Mouse (Mus musculus) heart, embryonic 11.5 days (tissue): ENCODE measurements at regions not wholly inside any gene's neighbourhood (a gene's known extent, or its start where the extent isn't known, plus 50 kb on each side); places are given as distances from the start of the nearest gene placed in this dataset.

Experiments used
- ATAC-seq: fragments of 200-750 bp; cut with Nextera tagmentation; replicated peaks from 2 replicates; pipeline ENCODE4 v1.8.0; 2017; ENCODE audit warnings: moderate library complexity; ENCODE audit not compliant: insufficient number of reproducible peaks, low FRiP score, low TSS enrichment
- H3K27ac ChIP-seq: fragments of 300-500 bp; sonication (generic); 2 replicates; pipeline ENCODE4 v1.5.1; 2014; ENCODE audit warnings: mild to moderate bottlenecking, low read depth, low read length
- H3K27me3 ChIP-seq: fragments of 300-500 bp; sonication (generic); 2 replicates; pipeline ENCODE4 v1.6.1; 2014; ENCODE audit warnings: mild to moderate bottlenecking, low read length, mixed read lengths; ENCODE audit not compliant: control insufficient read depth, insufficient read depth
- H3K36me3 ChIP-seq: fragments of 300-500 bp; sonication (generic); 2 replicates; pipeline ENCODE4 v1.6.1; 2014; ENCODE audit warnings: mild to moderate bottlenecking, low read length, moderate library complexity, mixed read lengths; ENCODE audit not compliant: control insufficient read depth, insufficient read depth
- H3K4me1 ChIP-seq: fragments of 300-500 bp; sonication (generic); 2 replicates; pipeline ENCODE4 v1.6.1; 2014; ENCODE audit warnings: low read length; ENCODE audit not compliant: control insufficient read depth, insufficient read depth
- H3K4me2 ChIP-seq: fragments of 300-500 bp; sonication (generic); 2 replicates; pipeline ENCODE4 v1.6.1; 2014; ENCODE audit warnings: mild to moderate bottlenecking, moderate library complexity
- H3K4me3 ChIP-seq: fragments of 300-500 bp; sonication (generic); 2 replicates; pipeline ENCODE4 v1.5.1; 2014; ENCODE audit warnings: low read depth, low read length
- H3K9ac ChIP-seq: fragments of 300-500 bp; sonication (generic); 2 replicates; pipeline ENCODE4 v1.6.1; 2014; ENCODE audit warnings: mild to moderate bottlenecking, low read depth, low read length, moderate library complexity
- H3K9me3 ChIP-seq: fragments of 300-500 bp; sonication (generic); replicated peaks from 2 replicates; pipeline ENCODE4 v1.6.1; 2016; ENCODE audit warnings: low read length; ENCODE audit not compliant: control insufficient read depth
- WGBS: fragments of 180-500 bp; shearing (Covaris S2); extraction: QIAGEN DNeasy Blood & Tissue Kit; methylation state at CpG from one replicate; pipeline ENCODE4 v1.1.7; 2014; ENCODE audit not compliant: insufficient replicate concordance; 5-methylcytosine and 5-hydroxymethylcytosine counted together

- Histone ChIP-seq H3K4me3 (no peak overlapping the region), H3K27ac (no peak overlapping the region), H3K9ac (no peak overlapping the region), H3K4me2 (no peak overlapping the region), H3K4me1 (no peaks in the 10 kb centered on the region), H3K27me3 (peaks cover 17% of the 10 kb centered on the region), H3K36me3 (no peaks in the 10 kb centered on the region), H3K9me3 (no peaks in the 10 kb centered on the region)
- no peak for ATAC-seq
- 40% methylated on average over 13 of the region's 13 CpGs for WGBS
Observed at GRCm38 (mm10) chr6:52105031-52105593, 53.0 kb downstream of the Hoxa1 start.

- no peak overlapping the region for H3K27ac ChIP-seq
- no peaks in the 10 kb centered on the region for H3K4me1 ChIP-seq
- no peak overlapping the region for H3K4me3 ChIP-seq
- no peak overlapping the region for H3K4me2 ChIP-seq
- WGBS: 86% methylated on average over 11 of the region's 11 CpGs
- no peaks in the 10 kb centered on the region for H3K36me3 ChIP-seq
- no peaks in the 10 kb centered on the region for H3K9me3 ChIP-seq
- no peak overlapping the region for H3K9ac ChIP-seq
- no peak for ATAC-seq
- peaks cover 16% of the 10 kb centered on the region for H3K27me3 ChIP-seq
Observed at GRCm38 (mm10) chr6:52104141-52104540, 54.0 kb downstream of the Hoxa1 start.

GRCm38 (mm10) chr6:52103661-52104060 is 54.5 kb downstream of the Hoxa1 start:
- Histone ChIP-seq H3K27me3 (peaks cover 19% of the 10 kb centered on the region), H3K27ac (no peak overlapping the region), H3K9me3 (no peaks in the 10 kb centered on the region), H3K4me3 (no peak overlapping the region), H3K4me1 (no peaks in the 10 kb centered on the region), H3K9ac (no peak overlapping the region), H3K36me3 (no peaks in the 10 kb centered on the region), H3K4me2 (no peak overlapping the region)
- ATAC-seq: no peak
- 82% methylated on average over 7 of the region's 7 CpGs for WGBS

- no peak overlapping the region for H3K9ac ChIP-seq
- no peak overlapping the region for H3K4me2 ChIP-seq
- no peaks in the 10 kb centered on the region for H3K9me3 ChIP-seq
- no peak overlapping the region for H3K27ac ChIP-seq
- no peaks in the 10 kb centered on the region for H3K4me1 ChIP-seq
- peaks cover 19% of the 10 kb centered on the region for H3K27me3 ChIP-seq
- H3K4me3 ChIP-seq: no peak overlapping the region
- no peaks in the 10 kb centered on the region for H3K36me3 ChIP-seq
- 53% methylated on average over 8 of the region's 8 CpGs for WGBS
- ATAC-seq: no peak
Observed at GRCm38 (mm10) chr6:52102699-52103098, 55.4 kb downstream of the Hoxa1 start.

GRCm38 (mm10) chr6:52102179-52102578 is 55.9 kb downstream of the Hoxa1 start:
- no peaks in the 10 kb centered on the region for H3K9me3 ChIP-seq
- no peak overlapping the region for H3K4me2 ChIP-seq
- no peak overlapping the region for H3K27ac ChIP-seq
- 66% methylated on average over 8 of the region's 8 CpGs for WGBS
- H3K9ac ChIP-seq: no peak overlapping the region
- H3K36me3 ChIP-seq: no peaks in the 10 kb centered on the region
- no peak overlapping the region for H3K4me3 ChIP-seq
- no peak for ATAC-seq
- H3K27me3 ChIP-seq: peaks cover 19% of the 10 kb centered on the region
- no peaks in the 10 kb centered on the region for H3K4me1 ChIP-seq

GRCm38 (mm10) chr6:52101209-52101608 is 56.9 kb downstream of the Hoxa1 start:
- H3K27me3 ChIP-seq: peaks cover 19% of the 10 kb centered on the region
- WGBS: 74% methylated on average over 6 of the region's 6 CpGs
- no peaks in the 10 kb centered on the region for H3K4me1 ChIP-seq
- ATAC-seq: no peak
- H3K4me3 ChIP-seq: no peak overlapping the region
- no peak overlapping the region for H3K27ac ChIP-seq
- H3K9me3 ChIP-seq: no peaks in the 10 kb centered on the region
- no peak overlapping the region for H3K4me2 ChIP-seq
- no peaks in the 10 kb centered on the region for H3K36me3 ChIP-seq
- no peak overlapping the region for H3K9ac ChIP-seq

- no peaks in the 10 kb centered on the region for H3K9me3 ChIP-seq
- H3K4me3 ChIP-seq: no peak overlapping the region
- ATAC-seq: no peak
- 86% methylated on average over 7 of the region's 7 CpGs for WGBS
- H3K36me3 ChIP-seq: no peaks in the 10 kb centered on the region
- H3K4me2 ChIP-seq: no peak overlapping the region
- H3K4me1 ChIP-seq: no peaks in the 10 kb centered on the region
- H3K27ac ChIP-seq: no peak overlapping the region
- peaks cover 14% of the 10 kb centered on the region; the same call in 1 of the 2 replicates for H3K27me3 ChIP-seq
- H3K9ac ChIP-seq: no peak overlapping the region
Observed at GRCm38 (mm10) chr6:52098851-52099250, 59.3 kb downstream of the Hoxa1 start.

GRCm38 (mm10) chr6:52095575-52095974 is 62.5 kb downstream of the Hoxa1 start:
- peaks cover 16% of the 10 kb centered on the region for H3K27me3 ChIP-seq
- 97% methylated on average over 7 of the region's 7 CpGs for WGBS
- no peaks in the 10 kb centered on the region for H3K36me3 ChIP-seq
- H3K9ac ChIP-seq: no peak overlapping the region
- no peak overlapping the region for H3K4me2 ChIP-seq
- H3K4me3 ChIP-seq: no peak overlapping the region
- ATAC-seq: no peak
- H3K27ac ChIP-seq: no peak overlapping the region
- H3K9me3 ChIP-seq: no peaks in the 10 kb centered on the region
- no peaks in the 10 kb centered on the region for H3K4me1 ChIP-seq

GRCm38 (mm10) chr6:52091445-52091844 is 66.7 kb downstream of the Hoxa1 start:
- Histone ChIP-seq H3K4me2 (no peak overlapping the region), H3K27ac (no peak overlapping the region), H3K36me3 (no peaks in the 10 kb centered on the region), H3K4me1 (no peaks in the 10 kb centered on the region), H3K9me3 (no peaks in the 10 kb centered on the region), H3K4me3 (no peak overlapping the region), H3K9ac (no peak overlapping the region), H3K27me3 (peaks cover 35% of the 10 kb centered on the region)
- ATAC-seq: no peak
- WGBS: 25% methylated on average over 5 of the region's 5 CpGs
